In genomic region chr7:73393307-73394012, GRCm38 (mm10) we compare ENCODE assay signal across 11 mouse cellular contexts. TPM values are rescaled to one million over a fixed set of nuclear protein-coding genes. Genes with fewer than 3 reads are reported as not detected.
DNase-seq lines count a peak whose midpoint lies in the region; ATAC-seq and TF ChIP-seq lines count a peak whose summit lies in the region.
"Had no signal": no experiment of that assay in that cellular context is flagged by ENCODE, and none has a peak within 500 bp of the region (broad histone marks: within the 10 kb centered on the region; RNA-seq: fewer than 3 reads in every experiment).

No protein-coding gene starts in this region.

- no peak overlapping the region for H3K27ac ChIP-seq in liver, embryonic 11.5 days (ENCODE audit: low read depth, low read length)
- no peak overlapping the region for H3K27ac ChIP-seq in liver, postnatal 0 days (ENCODE audit: low read depth)
- H3K27ac ChIP-seq in forebrain, embryonic 10.5 days, result peak overlapping the region; percentile 98
- H3K27ac ChIP-seq in intestine, embryonic 14.5 days (ENCODE audit: low read depth), result no peak overlapping the region
- peak overlapping the region; percentile 91 for H3K27ac ChIP-seq in neural tube, embryonic 14.5 days (ENCODE audit: low read depth, low read length)

- H3K4me2 ChIP-seq in liver, embryonic 11.5 days, result peak overlapping the region; percentile 75
- H3K4me2 ChIP-seq in liver, postnatal 0 days (ENCODE audit: low read depth, low read length), result no peak overlapping the region
- H3K4me2 ChIP-seq in intestine, embryonic 14.5 days (ENCODE audit: low read length), result peak overlapping the region; percentile 90
- peak overlapping the region; percentile 83 for H3K4me2 ChIP-seq in neural tube, embryonic 14.5 days (ENCODE audit: low read depth, low read length)

- H3K9me3 ChIP-seq in liver, embryonic 11.5 days (ENCODE audit: control insufficient read depth, low read length), result no peaks in the 10 kb centered on the region; the same call in 1 of the 2 replicates
- no peaks in the 10 kb centered on the region for H3K9me3 ChIP-seq in liver, postnatal 0 days (ENCODE audit: low read length)
- no peaks in the 10 kb centered on the region for H3K9me3 ChIP-seq in forebrain, embryonic 10.5 days
- no peaks in the 10 kb centered on the region for H3K9me3 ChIP-seq in intestine, embryonic 14.5 days (ENCODE audit: control insufficient read depth, low read length)
- no peaks in the 10 kb centered on the region for H3K9me3 ChIP-seq in neural tube, embryonic 14.5 days (ENCODE audit: control insufficient read depth, low read length)

- no peak overlapping the region; the same call in 1 of the 2 replicates for H3K4me3 ChIP-seq in liver, embryonic 11.5 days (ENCODE audit: low read depth, low read length)
- H3K4me3 ChIP-seq in liver, postnatal 0 days (ENCODE audit: low read depth, low read length), result no peak overlapping the region
- peak overlapping the region; percentile 94 for H3K4me3 ChIP-seq in forebrain, embryonic 10.5 days
- peak overlapping the region; percentile 72 for H3K4me3 ChIP-seq in intestine, embryonic 14.5 days (ENCODE audit: low read depth, low read length)
- peak overlapping the region; percentile 55 for H3K4me3 ChIP-seq in neural tube, embryonic 14.5 days (ENCODE audit: low read depth, low read length)

- TF ChIP-seq CTCF in liver, postnatal 0 days (IDR thresholded peaks at IDR 0.05; ENCODE audit: low read depth), result no peak

- WGBS in liver, embryonic 11.5 days, result 49% methylated on average over 9 of the region's 9 CpGs
- WGBS in liver, postnatal 0 days (ENCODE audit: insufficient replicate concordance), result 58% methylated on average over 9 of the region's 9 CpGs
- WGBS in forebrain, embryonic 10.5 days, result 51% methylated on average over 9 of the region's 9 CpGs
- WGBS in intestine, embryonic 14.5 days, result 41% methylated on average over 9 of the region's 9 CpGs
- WGBS in neural tube, embryonic 14.5 days, result 21% methylated on average over 9 of the region's 9 CpGs

- no peak for TF ChIP-seq EP300 in liver, postnatal 0 days (IDR thresholded peaks at IDR 0.05; ENCODE audit: low read depth)

- no peak for ATAC-seq in liver, embryonic 11.5 days (replicated peaks; ENCODE audit: low FRiP score)
- no peak for ATAC-seq in liver, postnatal 0 days
- no peak for ATAC-seq in intestine, embryonic 14.5 days (replicated peaks; ENCODE audit: low FRiP score, low TSS enrichment, low read depth)
- ATAC-seq in neural tube, embryonic 14.5 days (ENCODE audit: low read depth), result no peak
- ATAC-seq: Patski had no signal

- no peaks in the 10 kb centered on the region; the same call in 1 of the 2 replicates for H3K4me1 ChIP-seq in liver, embryonic 11.5 days (replicated peaks; ENCODE audit: control insufficient read depth, insufficient read depth, low read length)
- peaks cover 8% of the 10 kb centered on the region; the same call in 1 of the 2 replicates for H3K4me1 ChIP-seq in liver, postnatal 0 days (ENCODE audit: insufficient read depth)
- peaks cover 85% of the 10 kb centered on the region for H3K4me1 ChIP-seq in forebrain, embryonic 10.5 days
- H3K4me1 ChIP-seq in intestine, embryonic 14.5 days (replicated peaks; ENCODE audit: control insufficient read depth, insufficient read depth, low read length), result peaks cover 40% of the 10 kb centered on the region
- H3K4me1 ChIP-seq in neural tube, embryonic 14.5 days (ENCODE audit: control insufficient read depth, insufficient read depth, low read length), result peaks cover 33% of the 10 kb centered on the region

- no peak overlapping the region for H3K9ac ChIP-seq in liver, embryonic 11.5 days (ENCODE audit: low read depth, low read length)
- H3K9ac ChIP-seq in liver, postnatal 0 days (replicated peaks), result no peak overlapping the region
- H3K9ac ChIP-seq in intestine, embryonic 14.5 days (ENCODE audit: low read length), result peak overlapping the region; percentile 87; the same call in 1 of the 2 replicates
- H3K9ac ChIP-seq in neural tube, embryonic 14.5 days (replicated peaks; ENCODE audit: low read depth, low read length), result peak overlapping the region; percentile 77; the same call in 1 of the 2 replicates

- no peaks in the 10 kb centered on the region for H3K36me3 ChIP-seq in liver, embryonic 11.5 days (ENCODE audit: control insufficient read depth, insufficient read depth, low read length)
- H3K36me3 ChIP-seq in liver, postnatal 0 days (replicated peaks; ENCODE audit: insufficient read depth, low read length), result no peaks in the 10 kb centered on the region
- H3K36me3 ChIP-seq in forebrain, embryonic 10.5 days (replicated peaks), result peaks cover 56% of the 10 kb centered on the region
- H3K36me3 ChIP-seq in intestine, embryonic 14.5 days (ENCODE audit: control insufficient read depth, insufficient read depth, low read length), result no peaks in the 10 kb centered on the region
- no peaks in the 10 kb centered on the region for H3K36me3 ChIP-seq in neural tube, embryonic 14.5 days (ENCODE audit: control insufficient read depth, insufficient read depth, low read length)

- peaks cover 68% of the 10 kb centered on the region for H3K27me3 ChIP-seq in liver, embryonic 11.5 days (replicated peaks; ENCODE audit: control insufficient read depth, insufficient read depth, low read length)
- peaks cover 63% of the 10 kb centered on the region for H3K27me3 ChIP-seq in liver, postnatal 0 days (ENCODE audit: insufficient read depth, low read length)
- 0 out of 2 replicates have a peak, but pooled peaks cover 7% of the 10 kb centered on the region for H3K27me3 ChIP-seq in forebrain, embryonic 10.5 days (ENCODE audit: poor library complexity, severe bottlenecking)
- no peaks in the 10 kb centered on the region for H3K27me3 ChIP-seq in intestine, embryonic 14.5 days (replicated peaks; ENCODE audit: control insufficient read depth, insufficient read depth, low read length)
- no peaks in the 10 kb centered on the region for H3K27me3 ChIP-seq in neural tube, embryonic 14.5 days (ENCODE audit: control insufficient read depth, insufficient read depth, low read length)
- H3K27me3 ChIP-seq: Patski had no signal

- no peak for DNase-seq in liver, embryonic 11.5 days (ENCODE audit: low spot score)
- DNase-seq in liver, postnatal 0 days, result no peak
- DNase-seq in forebrain, embryonic 10.5 days (ENCODE audit: extremely low spot score, low spot score), result peak; percentile 33
- no peak for DNase-seq in intestine, embryonic 14.5 days (ENCODE audit: low spot score)
- no peak for DNase-seq in frontal cortex, postnatal 36 days (ENCODE audit: low spot score in 2 of 2)
- no peak for DNase-seq in cerebellum, postnatal 36 days
- DNase-seq in urinary bladder, postnatal 14 days (ENCODE audit: low spot score), result no peak
- DNase-seq: cerebellum, postnatal 25 days; kidney, postnatal 4 days had no signal

RNA-seq across cellular contexts. Expression of gene Rgma, which starts 18.2 kb away (rescaled TPM):
- polyA plus RNA-seq in liver, embryonic 11.5 days (2014; fragmentation: Nextera tagmentation; extraction: Ambion mirVana), result 2.8 and 3.0 TPM in 2 replicates
- polyA plus RNA-seq in liver, postnatal 0 days (2015; fragmentation: Nextera tagmentation; extraction: Ambion mirVana), result 0.12 TPM in 2 replicates
- polyA plus RNA-seq in forebrain, embryonic 10.5 days (2016; fragmentation: Nextera tagmentation; extraction: Ambion mirVana), result 26.2 and 26.8 TPM in 2 replicates
- 11.5 and 12.1 TPM in 2 replicates for polyA plus RNA-seq in intestine, embryonic 14.5 days (2014; fragmentation: Nextera tagmentation; extraction: Ambion mirVana)
- polyA plus RNA-seq in neural tube, embryonic 14.5 days (2014; fragmentation: Nextera tagmentation; extraction: Ambion mirVana), result 46.6 and 58.4 TPM in 2 replicates

Comparison
In these comparisons a context has a peak if more than half of its experiments do, and no peak if none do; other contexts are left out.
1. H3K27ac ChIP-seq: peak in forebrain, embryonic 10.5 days (single experiment) and neural tube, embryonic 14.5 days (single experiment); none in liver, embryonic 11.5 days (single experiment), liver, postnatal 0 days (single experiment) and intestine, embryonic 14.5 days (single experiment).
2. H3K4me3 ChIP-seq: peak in forebrain, embryonic 10.5 days (single experiment), intestine, embryonic 14.5 days (single experiment) and neural tube, embryonic 14.5 days (single experiment); none in liver, embryonic 11.5 days (single experiment) and liver, postnatal 0 days (single experiment).
3. H3K9ac ChIP-seq: peak in intestine, embryonic 14.5 days (single experiment) and neural tube, embryonic 14.5 days (single experiment); none in liver, embryonic 11.5 days (single experiment) and liver, postnatal 0 days (single experiment).